ENCODE assay signal across 8 mouse cellular contexts in genomic region chr3:30507028-30507575, GRCm38 (mm10). TPM values are rescaled to one million over a fixed set of nuclear protein-coding genes. Genes with fewer than 3 reads are reported as not detected.
A peak's percentile ranks its signal among the peaks of the same experiment; 100 is the strongest.
DNase-seq lines count a peak whose midpoint lies in the region; ATAC-seq and TF ChIP-seq lines count a peak whose summit lies in the region.

No protein-coding gene starts in this region.

- H3K27me3 ChIP-seq in ES-Bruce4 (ENCODE audit: control insufficient read depth, insufficient read depth, low read length, poor library complexity, severe bottlenecking), result peaks cover 34% of the 10 kb centered on the region
- H3K27me3 ChIP-seq in forebrain, embryonic 14.5 days (replicated peaks; ENCODE audit: control insufficient read depth, insufficient read depth, low read length), result peaks cover 51% of the 10 kb centered on the region
- H3K27me3 ChIP-seq in megakaryocyte, embryonic 14.5 days (replicated peaks), result peaks cover 80% of the 10 kb centered on the region

- peak overlapping the region; percentile 18; the same call in 1 of the 2 replicates for H3K4me3 ChIP-seq in ES-Bruce4 (ENCODE audit: low read depth, low read length)
- peak overlapping the region; percentile 47 for H3K4me3 ChIP-seq in forebrain, embryonic 14.5 days (ENCODE audit: low read depth, low read length)
- peak overlapping the region; percentile 92 for H3K4me3 ChIP-seq in megakaryocyte, embryonic 14.5 days (replicated peaks)

- H3K4me1 ChIP-seq in ES-Bruce4 (ENCODE audit: control insufficient read depth, insufficient read depth, low read length), result no peaks in the 10 kb centered on the region
- H3K4me1 ChIP-seq in forebrain, embryonic 14.5 days (ENCODE audit: control insufficient read depth, insufficient read depth, low read length), result peaks cover 8% of the 10 kb centered on the region; the same call in 1 of the 2 replicates
- H3K4me1 ChIP-seq in megakaryocyte, embryonic 14.5 days, result peaks cover 36% of the 10 kb centered on the region

- no peak overlapping the region for H3K27ac ChIP-seq in ES-Bruce4 (ENCODE audit: insufficient read depth, low read length)
- 0 out of 2 replicates have a peak overlapping the region, but pooled peaks have one; percentile 27 for H3K27ac ChIP-seq in forebrain, embryonic 14.5 days (ENCODE audit: low read depth, low read length)

- no peak for TF ChIP-seq CTCF in ES-Bruce4 (IDR thresholded peaks at IDR 0.05; ENCODE audit: low read depth, low read length)

- no peak for ATAC-seq in forebrain, embryonic 14.5 days

- no peak for TF ChIP-seq EP300 in ES-Bruce4 (IDR thresholded peaks at IDR 0.05; ENCODE audit: insufficient read depth, low read depth, low read length)

- no peaks in the 10 kb centered on the region for H3K36me3 ChIP-seq in ES-Bruce4 (ENCODE audit: control insufficient read depth, insufficient read depth, low read length, poor library complexity, severe bottlenecking)
- H3K36me3 ChIP-seq in forebrain, embryonic 14.5 days (ENCODE audit: control insufficient read depth, insufficient read depth, low read length), result no peaks in the 10 kb centered on the region
- no peaks in the 10 kb centered on the region for H3K36me3 ChIP-seq in megakaryocyte, embryonic 14.5 days (replicated peaks; ENCODE audit: low read length)

- peak overlapping the region; percentile 82 for H3K4me2 ChIP-seq in forebrain, embryonic 14.5 days (ENCODE audit: low read length)

- H3K9ac ChIP-seq in ES-Bruce4 (ENCODE audit: low read depth, poor library complexity, severe bottlenecking), result no peak overlapping the region
- peak overlapping the region; percentile 57; the same call in 1 of the 2 replicates for H3K9ac ChIP-seq in forebrain, embryonic 14.5 days (ENCODE audit: low read length)

- under 1% methylated on average over 22 of the region's 22 CpGs for WGBS in forebrain, embryonic 14.5 days

- intact Hi-C loops in left cerebral cortex, postnatal 25 days (cut with DNase I), result no loop called here

- no peak for TF ChIP-seq POLR2A in ES-Bruce4 (IDR thresholded peaks at IDR 0.05; ENCODE audit: insufficient read depth, low read length)

- peak; percentile 9 to 28 for DNase-seq in adrenal gland, adult 18-20 months (ENCODE audit: low spot score in 2 of 2)
- no peak for DNase-seq in adrenal gland, postnatal 4 days (ENCODE audit: low spot score in 2 of 2)
- DNase-seq in forebrain, embryonic 14.5 days (ENCODE audit: low spot score), result peak; percentile 69
- DNase-seq in heart, postnatal 4 days, result peak; percentile 69
- DNase-seq in left cerebral cortex, postnatal 25 days (ENCODE audit: low spot score in 2 of 2), result peak; percentile 35 to 37
- DNase-seq in urinary bladder, postnatal 36 days (ENCODE audit: low spot score in 2 of 2), result peak; percentile 40 to 53

- no peaks in the 10 kb centered on the region for H3K9me3 ChIP-seq in ES-Bruce4 (replicated peaks; ENCODE audit: control insufficient read depth, insufficient read depth, low read length, poor library complexity, severe bottlenecking)
- H3K9me3 ChIP-seq in forebrain, embryonic 14.5 days (replicated peaks; ENCODE audit: control insufficient read depth, low read length), result no peaks in the 10 kb centered on the region
- H3K9me3 ChIP-seq in megakaryocyte, embryonic 14.5 days, result no peaks in the 10 kb centered on the region

RNA-seq across cellular contexts. Expression of gene Mecom, which starts 40.7 kb away (rescaled TPM):
- total RNA-seq in adrenal gland, adult 18-20 months (2021), result 10 to 100 TPM in 1 of 2 experiments, 1 to 10 TPM in 1; 4.7 to 10.2 TPM
- 10 to 100 TPM; 14.7 to 41.9 TPM for total RNA-seq in adrenal gland, postnatal 4 days (2021)
- 0.14 and 0.24 TPM in 2 replicates for polyA plus RNA-seq in ES-Bruce4 (2011; ENCODE audit: insufficient read depth, insufficient read length, low read depth, missing spikeins)
- 3.2 and 4.0 TPM in 2 replicates for polyA plus RNA-seq in forebrain, embryonic 14.5 days (2014; fragmentation: Nextera tagmentation; extraction: Ambion mirVana)
- total RNA-seq in heart, postnatal 4 days (2021), result 10 to 100 TPM; 31.5 to 36.1 TPM
- 1 to 10 TPM; 3.0 to 3.2 TPM for total RNA-seq in left cerebral cortex, postnatal 25 days (2021)
- not detected in 2 replicates for polyA plus RNA-seq in megakaryocyte, embryonic 14.5 days (2012; ENCODE audit: insufficient read depth, low replicate concordance)

Comparison
In these comparisons a context has a peak if more than half of its experiments do, and no peak if none do; other contexts are left out.
1. DNase-seq: peak in adrenal gland, adult 18-20 months (2 of 2), forebrain, embryonic 14.5 days (single experiment), heart, postnatal 4 days (single experiment), left cerebral cortex, postnatal 25 days (2 of 2) and urinary bladder, postnatal 36 days (2 of 2); none in adrenal gland, postnatal 4 days (0 of 2).
2. H3K4me3 ChIP-seq: peak in every context shown above with its lines; median percentile 92 in megakaryocyte, embryonic 14.5 days; 47 in forebrain, embryonic 14.5 days; 18 in ES-Bruce4.